Comparison of ENCODE assay signal across 28 mouse cellular contexts in genomic region chr15:31236549-31236907, GRCm38 (mm10). TPM values are rescaled to one million over a fixed set of nuclear protein-coding genes. Genes with fewer than 3 reads are reported as not detected.
A peak's percentile ranks its signal among the peaks of the same experiment; 100 is the strongest.
DNase-seq lines count a peak whose midpoint lies in the region; ATAC-seq lines count a peak whose summit lies in the region.
"Had no signal": no experiment of that assay in that cellular context is flagged by ENCODE, and none has a peak within 500 bp of the region (broad histone marks: within the 10 kb centered on the region; RNA-seq: fewer than 3 reads in every experiment).

No protein-coding gene starts in this region.

- DNase-seq in kidney, postnatal 36 days = peak; percentile 14 to 32
- DNase-seq in kidney, postnatal 4 days = no peak
- no peak for DNase-seq in cerebellum, adult 9-11 months
- DNase-seq in heart, adult 9 months (ENCODE audit: low spot score in 2 of 2) = no peak
- DNase-seq: adrenal gland, adult 2 months; cerebellum, adult 8-10 months; gastrocnemius, postnatal 25 days; heart, adult 18-20 months; heart, postnatal 4 days; layer of hippocampus, postnatal 36 days; left cerebral cortex, postnatal 4 days; right cerebral cortex, postnatal 4 days had no signal

- H3K27me3 ChIP-seq in intestine, embryonic 15.5 days (replicated peaks) = no peaks in the 10 kb centered on the region
- no peaks in the 10 kb centered on the region for H3K27me3 ChIP-seq in intestine, embryonic 16.5 days (replicated peaks; ENCODE audit: control insufficient read depth, insufficient read depth, low read length)
- H3K27me3 ChIP-seq in liver, embryonic 12.5 days (replicated peaks) = no peaks in the 10 kb centered on the region
- H3K27me3 ChIP-seq: CH12.LX; embryonic facial prominence, embryonic 13.5 days; forebrain, embryonic 15.5 days; heart, embryonic 12.5 days; hindbrain, embryonic 13.5 days; limb, embryonic 15.5 days; lung, embryonic 15.5 days; midbrain, embryonic 12.5 days; neural tube, embryonic 12.5 days had no signal

- no peak overlapping the region for H3K4me3 ChIP-seq in intestine, embryonic 15.5 days (replicated peaks)
- no peak overlapping the region for H3K4me3 ChIP-seq in intestine, embryonic 16.5 days (ENCODE audit: low read length)
- H3K4me3 ChIP-seq in liver, embryonic 12.5 days = no peak overlapping the region
- H3K4me3 ChIP-seq: embryonic facial prominence, embryonic 13.5 days; forebrain, embryonic 10.5 days; forebrain, embryonic 15.5 days; heart, embryonic 12.5 days; hindbrain, embryonic 13.5 days; limb, embryonic 15.5 days; lung, embryonic 15.5 days; midbrain, embryonic 12.5 days; myocyte; neural tube, embryonic 12.5 days had no signal

- 88% methylated on average over 9 of the region's 9 CpGs for WGBS in intestine, embryonic 15.5 days
- 78% methylated on average over 9 of the region's 9 CpGs for WGBS in intestine, embryonic 16.5 days
- WGBS in liver, embryonic 12.5 days (ENCODE audit: insufficient replicate concordance) = 62% methylated on average over 9 of the region's 9 CpGs

- no peak overlapping the region for H3K27ac ChIP-seq in intestine, embryonic 15.5 days
- no peak overlapping the region for H3K27ac ChIP-seq in intestine, embryonic 16.5 days (ENCODE audit: low read length)
- H3K27ac ChIP-seq in liver, embryonic 12.5 days = no peak overlapping the region
- H3K27ac ChIP-seq: embryonic facial prominence, embryonic 13.5 days; forebrain, embryonic 10.5 days; forebrain, embryonic 15.5 days; hindbrain, embryonic 13.5 days; limb, embryonic 15.5 days; lung, embryonic 15.5 days; midbrain, embryonic 12.5 days; neural tube, embryonic 12.5 days had no signal

- no peaks in the 10 kb centered on the region for H3K36me3 ChIP-seq in intestine, embryonic 15.5 days
- H3K36me3 ChIP-seq in intestine, embryonic 16.5 days (ENCODE audit: control insufficient read depth, insufficient read depth, low read length) = peaks cover 2% of the 10 kb centered on the region; the same call in 1 of the 2 replicates
- peaks cover 34% of the 10 kb centered on the region for H3K36me3 ChIP-seq in liver, embryonic 12.5 days
- H3K36me3 ChIP-seq: forebrain, embryonic 15.5 days; midbrain, embryonic 12.5 days; neural tube, embryonic 12.5 days had no signal

- ATAC-seq in intestine, embryonic 15.5 days = peak; percentile 21
- no peak for ATAC-seq in intestine, embryonic 16.5 days
- peak; percentile 6; the same call in 1 of the 2 replicates for ATAC-seq in liver, embryonic 12.5 days
- ATAC-seq in megakaryocyte progenitor cell, adult 5-6 weeks (replicated peaks; ENCODE audit: poor library complexity) = peak; percentile 56
- ATAC-seq: activated CD4-positive, CD25-positive, alpha-beta regulatory T cell, adult 4 months; forebrain, embryonic 15.5 days had no signal

- no peaks in the 10 kb centered on the region for H3K9me3 ChIP-seq in intestine, embryonic 15.5 days
- no peaks in the 10 kb centered on the region for H3K9me3 ChIP-seq in intestine, embryonic 16.5 days (ENCODE audit: control insufficient read depth, low read length)
- H3K9me3 ChIP-seq in liver, embryonic 12.5 days (replicated peaks) = no peaks in the 10 kb centered on the region
- H3K9me3 ChIP-seq: forebrain, embryonic 10.5 days; forebrain, embryonic 15.5 days; heart, embryonic 12.5 days; hindbrain, embryonic 13.5 days; limb, embryonic 15.5 days; lung, embryonic 15.5 days; midbrain, embryonic 12.5 days had no signal

- no peak overlapping the region for H3K4me2 ChIP-seq in intestine, embryonic 15.5 days (replicated peaks)
- no peak overlapping the region for H3K4me2 ChIP-seq in intestine, embryonic 16.5 days (ENCODE audit: low read depth, low read length)
- no peak overlapping the region for H3K4me2 ChIP-seq in liver, embryonic 12.5 days
- H3K4me2 ChIP-seq: embryonic facial prominence, embryonic 13.5 days; forebrain, embryonic 15.5 days; heart, embryonic 12.5 days; hindbrain, embryonic 13.5 days; limb, embryonic 15.5 days; lung, embryonic 15.5 days; midbrain, embryonic 12.5 days; neural tube, embryonic 12.5 days had no signal

- 0 out of 2 replicates have a peak, but pooled peaks cover 2% of the 10 kb centered on the region for H3K4me1 ChIP-seq in intestine, embryonic 15.5 days (replicated peaks)
- no peaks in the 10 kb centered on the region; the same call in 1 of the 2 replicates for H3K4me1 ChIP-seq in intestine, embryonic 16.5 days (ENCODE audit: control insufficient read depth, insufficient read depth, low read length)
- H3K4me1 ChIP-seq in liver, embryonic 12.5 days = peaks cover 25% of the 10 kb centered on the region
- H3K4me1 ChIP-seq: embryonic facial prominence, embryonic 13.5 days; forebrain, embryonic 10.5 days; forebrain, embryonic 15.5 days; hindbrain, embryonic 13.5 days; limb, embryonic 15.5 days; midbrain, embryonic 12.5 days; neural tube, embryonic 12.5 days had no signal

- H3K9ac ChIP-seq in intestine, embryonic 15.5 days = no peak overlapping the region
- H3K9ac ChIP-seq in intestine, embryonic 16.5 days (ENCODE audit: low read depth, low read length) = no peak overlapping the region
- no peak overlapping the region for H3K9ac ChIP-seq in liver, embryonic 12.5 days
- H3K9ac ChIP-seq: embryonic facial prominence, embryonic 13.5 days; forebrain, embryonic 15.5 days; heart, embryonic 12.5 days; hindbrain, embryonic 13.5 days; limb, embryonic 15.5 days; lung, embryonic 15.5 days; midbrain, embryonic 12.5 days; neural tube, embryonic 12.5 days had no signal

RNA-seq across cellular contexts. Expression of gene Dap, which starts 12.4 kb away (rescaled TPM):
- 89.0 and 93.3 TPM in 2 replicates for polyA plus RNA-seq in intestine, embryonic 15.5 days (2015; fragmentation: Nextera tagmentation; extraction: Ambion mirVana)
- polyA plus RNA-seq in intestine, embryonic 16.5 days (2015; fragmentation: Nextera tagmentation; extraction: Ambion mirVana) = 80.5 and 86.7 TPM in 2 replicates
- 43.3 and 44.3 TPM in 2 replicates for polyA plus RNA-seq in liver, embryonic 12.5 days (2016; fragmentation: Nextera tagmentation; extraction: Ambion mirVana)
- total RNA-seq in megakaryocyte progenitor cell, adult 5-6 weeks (2015) = 98.8 and 118 TPM in 2 replicates
- total RNA-seq in megakaryocyte progenitor cell, adult 5-6 weeks (2017) = 82.2 and 87.6 TPM in 2 replicates

Comparison
In these comparisons a context has a peak if more than half of its experiments do, and no peak if none do; other contexts are left out.
1. DNase-seq: peak in kidney, postnatal 36 days (2 of 2); none in kidney, postnatal 4 days (0 of 2), cerebellum, adult 9-11 months (single experiment) and heart, adult 9 months (0 of 2).